Mouse (Mus musculus) cerebellum, adult 2 months (tissue): ENCODE measurements around the gene Snrpb.

Source experiments
- CTCF ChIP-seq: fragments of 200-500 bp; IDR thresholded peaks from 2 replicates; pipeline ENCODE4 v1.5.1; 2011; ENCODE audit warnings: low read depth, mild to moderate bottlenecking, control low read depth, low read length, moderate library complexity, borderline replicate concordance; ENCODE audit not compliant: insufficient read depth
- POLR2A ChIP-seq: fragments of 200-500 bp; IDR thresholded peaks from 2 replicates; pipeline ENCODE4 v1.6.1; 2011; ENCODE audit warnings: low read length, control low read depth, borderline replicate concordance; ENCODE audit not compliant: insufficient read depth

DNA sequence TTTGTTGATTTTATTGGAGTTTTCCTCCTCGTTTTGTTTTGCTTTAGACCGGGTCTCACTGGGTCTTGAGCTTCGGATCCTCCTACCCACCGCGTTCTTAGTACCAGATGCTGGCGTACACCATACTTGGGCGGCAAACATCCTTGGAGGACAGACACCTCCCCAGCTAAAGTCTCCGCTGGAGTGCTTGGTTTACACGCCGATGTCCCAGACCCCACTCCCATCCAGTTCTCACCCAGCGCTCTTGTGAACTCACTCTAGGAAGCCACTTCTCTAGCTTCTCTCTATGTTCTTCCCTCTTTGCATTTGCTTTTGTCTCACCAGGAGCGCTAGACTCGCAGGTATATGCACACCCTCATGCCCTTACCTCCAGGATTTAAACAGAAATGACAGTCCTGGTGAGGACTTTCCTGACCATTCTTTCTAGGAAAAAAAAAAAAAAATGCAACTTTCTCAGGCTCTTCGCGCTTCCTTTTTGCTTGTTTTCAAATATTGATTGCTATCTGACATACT is 360 bp upstream of the Snrpb start:
- no peak for TF ChIP-seq CTCF
- no peak for TF ChIP-seq POLR2A
